Mouse (Mus musculus) thymus, postnatal 10 days (tissue): Measurements from ENCODE around the gene Cubn.

Experiments
- DNase-seq, 2 experiments: peaks; one replicate each; pipeline ENCODE4 v3.0.0; 2021; ENCODE audit warnings: low spot score in 2 of 2

Cubn gene

DNA sequence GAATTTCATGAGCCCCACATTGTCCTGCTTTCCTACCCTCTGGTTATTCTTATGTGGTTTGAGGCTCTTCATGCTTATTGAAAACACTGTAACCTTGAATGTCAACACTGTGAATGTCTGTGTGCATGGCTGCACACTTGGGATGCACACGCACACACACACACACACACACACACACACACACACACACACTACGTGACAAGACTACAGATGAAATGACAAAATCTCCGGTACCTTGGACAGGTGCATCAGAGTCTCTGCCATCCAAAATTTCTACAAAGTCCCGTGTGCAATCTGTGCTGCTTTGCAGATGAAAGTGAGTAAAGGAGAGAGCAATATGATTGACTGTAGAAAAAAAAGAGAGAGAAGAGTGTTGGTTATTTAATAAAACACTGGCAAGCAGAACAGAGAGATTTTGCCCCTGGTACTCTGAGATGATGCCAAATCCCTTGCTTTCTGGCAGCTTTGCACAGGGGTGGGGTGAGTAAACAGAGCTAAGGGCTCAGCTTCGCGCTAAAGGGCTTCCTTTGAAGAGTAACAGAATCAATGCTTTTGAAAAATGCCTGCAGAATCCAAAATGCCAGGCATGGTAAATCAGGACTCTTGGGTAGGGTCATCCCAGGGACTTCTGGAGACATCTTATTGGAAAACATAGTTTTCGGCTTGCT is 133.6 kb downstream of the Cubn start:
- no peak for DNase-seq

DNA sequence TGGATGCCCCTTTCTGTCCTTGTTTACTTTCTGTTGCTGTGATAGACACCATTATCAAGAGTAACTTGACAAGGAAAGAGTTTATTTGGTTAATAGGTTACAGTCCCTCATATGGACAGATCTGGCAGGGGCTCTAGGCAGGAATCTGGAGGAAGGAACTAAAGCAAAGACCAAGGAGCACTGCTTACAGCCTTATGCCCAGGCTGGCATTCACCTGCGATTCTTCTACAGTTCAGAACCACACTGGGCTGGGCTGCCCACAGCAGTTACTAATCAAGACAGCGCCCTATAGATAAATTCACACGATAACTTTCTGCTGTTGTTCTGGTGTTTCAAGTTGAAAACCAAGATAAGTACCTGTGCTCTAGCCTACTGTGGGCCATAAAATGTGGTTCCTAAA is 138.8 kb downstream of the Cubn start:
- DNase-seq, result no peak

DNA sequence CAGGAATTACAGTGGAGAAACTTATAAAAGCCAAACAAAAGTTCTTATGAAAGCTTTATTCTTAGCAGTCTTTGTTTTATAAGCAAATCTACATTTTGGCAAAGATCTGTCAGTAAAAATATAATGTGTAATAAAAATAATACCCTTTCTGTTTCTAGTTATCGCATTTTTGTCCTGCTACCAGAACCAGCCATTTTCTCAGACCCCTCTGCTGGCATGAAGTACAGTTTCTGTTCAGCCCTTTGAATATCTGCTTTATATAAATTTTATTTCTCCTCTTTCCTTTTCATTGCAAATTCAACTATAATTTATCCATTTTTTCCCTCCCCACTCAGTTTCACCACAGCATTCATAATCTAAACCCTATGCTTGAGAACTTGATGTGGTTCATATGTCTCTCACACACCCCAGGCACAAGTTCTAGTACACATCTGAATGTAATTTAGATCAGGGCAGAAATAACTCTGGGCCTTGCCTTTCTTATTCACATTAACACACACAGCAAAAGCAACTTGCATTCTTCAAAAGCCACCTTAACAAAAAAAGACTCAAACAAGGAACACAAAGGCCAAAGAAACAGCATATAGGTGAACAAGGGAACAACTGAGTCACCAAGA is 139.4 kb downstream of the Cubn start:
- DNase-seq, result no peak

DNA sequence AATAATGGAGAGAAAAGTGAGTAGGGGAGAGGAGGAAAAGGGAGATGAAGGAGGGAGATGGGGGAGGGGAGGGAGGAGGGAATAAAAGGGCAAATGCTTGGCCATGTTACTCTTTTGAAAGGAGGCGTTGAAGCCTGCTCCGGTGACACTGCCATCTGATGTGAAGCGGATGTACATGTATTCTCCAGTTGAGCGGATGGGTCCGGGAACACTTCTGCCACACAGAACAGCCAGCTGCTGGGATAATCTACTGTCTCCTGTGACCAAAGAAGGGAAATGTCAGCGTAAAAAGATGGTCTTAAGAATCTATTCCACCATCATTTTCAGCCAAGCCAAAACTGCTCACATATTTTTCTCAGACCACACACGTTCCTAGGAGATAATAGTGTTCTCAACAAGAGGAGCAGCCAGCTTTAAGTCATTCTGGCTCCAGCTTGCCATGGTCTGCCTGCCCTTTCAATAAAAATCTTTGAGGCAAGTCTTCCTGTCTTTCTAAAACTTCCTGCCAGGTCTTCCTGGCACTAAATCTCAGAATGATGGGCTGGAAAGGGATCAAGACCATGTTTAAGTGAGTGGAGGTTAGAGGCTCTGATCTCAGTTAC is 149.2 kb downstream of the Cubn start:
- DNase-seq, result no peak

DNA sequence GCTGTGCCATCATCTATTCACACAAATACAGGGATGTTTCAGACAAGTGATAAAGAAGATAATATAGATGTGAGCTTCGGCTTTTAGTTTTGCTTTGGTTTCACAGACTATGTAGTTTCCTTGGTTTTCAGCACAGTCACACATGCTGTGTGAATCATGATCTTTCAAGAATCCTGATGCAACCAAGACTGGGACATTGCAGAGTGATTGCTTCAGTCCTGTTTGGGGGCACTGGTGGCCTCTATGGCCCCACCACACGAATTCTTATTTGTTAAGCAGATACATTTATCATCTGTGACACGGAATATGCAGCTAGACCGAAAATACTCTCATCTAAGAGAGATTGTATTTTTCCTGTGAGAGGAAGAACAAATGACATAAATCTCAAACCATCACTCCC is 156.2 kb downstream of the Cubn start:
- DNase-seq, result no peak

DNA sequence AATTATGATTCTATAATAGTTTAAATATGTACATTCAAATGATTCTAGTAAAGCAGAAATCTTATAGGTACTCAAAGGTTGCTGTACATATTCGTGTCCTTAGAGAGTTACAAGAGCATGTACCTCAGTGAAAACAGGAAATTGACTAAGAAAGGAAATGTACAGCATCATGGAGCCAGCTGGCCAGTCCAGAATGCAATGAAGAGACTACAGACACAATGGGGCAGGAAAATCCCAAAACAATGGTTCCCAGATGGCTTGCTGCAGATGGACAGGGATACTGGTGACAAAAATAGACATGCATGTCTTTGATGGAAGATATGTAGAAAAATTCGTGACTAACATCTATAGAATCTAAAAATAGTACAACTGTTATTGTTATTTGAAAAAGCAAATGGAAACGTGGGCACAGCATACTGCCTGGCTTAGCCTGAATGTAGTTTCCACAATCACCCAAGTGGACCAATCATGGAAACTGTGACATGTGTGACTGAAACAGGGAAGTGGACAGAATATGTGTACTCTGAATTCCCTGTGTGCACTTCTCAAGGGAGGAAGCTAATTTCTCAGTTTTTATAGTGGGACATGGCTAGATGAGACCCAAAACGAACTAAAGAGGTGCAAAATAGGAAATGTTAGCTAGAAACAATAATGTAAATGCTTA is 161.7 kb downstream of the Cubn start:
- DNase-seq, result no peak

DNA sequence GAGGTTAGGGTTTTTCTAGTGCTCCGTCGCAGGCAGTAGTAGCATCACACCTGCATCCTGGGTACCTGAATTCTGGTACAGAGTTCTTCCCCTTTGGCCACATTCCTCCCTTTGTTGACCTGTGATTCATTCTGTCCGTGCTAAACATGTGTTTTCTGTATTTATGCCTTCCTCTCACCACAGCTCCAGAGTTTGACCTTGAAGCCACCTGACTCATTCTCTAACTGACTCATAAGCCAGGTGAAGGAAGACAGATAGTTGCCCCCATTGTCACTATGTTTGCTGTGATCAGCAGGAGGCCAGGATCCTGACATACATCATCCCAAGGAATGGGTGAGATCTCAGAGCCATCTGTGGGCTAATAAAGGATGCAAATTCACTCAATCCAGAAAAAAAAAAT is 188.2 kb downstream of the Cubn start:
- no peak for DNase-seq

DNA sequence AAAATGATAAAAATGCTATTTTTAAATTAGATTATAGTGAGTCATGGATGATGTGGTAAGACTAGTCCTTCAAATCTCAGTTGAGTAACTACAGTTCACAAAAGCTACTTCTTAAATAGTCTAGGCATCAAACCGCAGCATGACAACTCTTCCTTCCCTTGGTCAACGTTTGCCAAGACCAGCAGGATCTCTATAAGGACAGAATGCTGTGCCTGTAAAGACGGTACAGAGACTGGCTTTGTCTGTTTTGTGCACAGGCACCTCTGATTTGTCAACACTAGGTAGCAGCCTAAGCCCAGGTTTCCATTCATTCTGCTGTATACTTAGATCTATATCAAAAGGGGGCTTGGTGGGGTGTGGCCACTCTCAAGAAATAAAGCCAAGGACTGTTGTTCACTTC is 192.6 kb downstream of the Cubn start:
- no peak for DNase-seq

DNA sequence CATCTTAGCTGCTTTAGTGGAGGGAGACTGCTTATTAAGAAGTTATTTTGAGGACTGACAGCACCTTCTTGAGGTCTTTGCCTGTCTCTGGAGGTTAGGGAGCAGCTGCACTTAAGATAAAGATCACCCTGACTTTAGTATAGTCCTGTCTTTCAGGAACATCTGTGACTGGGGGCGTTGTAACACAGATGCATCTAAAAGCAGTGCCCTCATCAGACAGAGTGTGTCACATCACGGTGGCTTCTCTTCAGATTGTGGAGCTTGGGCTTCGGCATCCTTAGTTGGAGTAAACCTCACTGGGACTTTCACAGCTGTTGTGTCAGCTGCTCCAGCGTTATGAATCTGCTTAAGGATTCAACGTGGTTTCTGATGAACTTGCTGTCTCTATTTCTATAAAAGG is 193.9 kb downstream of the Cubn start:
- peak; percentile 19 to 21 for DNase-seq

DNA sequence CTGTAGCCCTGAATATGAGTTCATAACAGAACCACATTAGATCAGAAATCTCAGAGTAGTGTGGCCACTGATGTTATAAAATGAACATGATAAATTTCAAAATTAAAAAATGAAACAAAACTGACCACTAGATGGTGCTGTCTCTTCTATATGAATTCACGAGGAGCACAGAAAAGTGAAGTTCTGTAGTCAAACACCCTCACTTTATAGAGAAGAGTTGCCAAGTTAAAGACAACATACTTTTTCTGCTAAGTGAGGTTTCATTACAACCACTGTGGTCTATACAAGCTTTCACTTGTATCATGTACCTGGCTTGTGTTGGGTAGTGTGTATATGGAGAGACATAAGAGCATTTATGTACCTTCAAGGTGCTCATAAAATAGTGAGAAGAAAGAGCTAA is 201.0 kb downstream of the Cubn start:
- peak in 1 of 2 experiments; percentile 54 for DNase-seq

DNA sequence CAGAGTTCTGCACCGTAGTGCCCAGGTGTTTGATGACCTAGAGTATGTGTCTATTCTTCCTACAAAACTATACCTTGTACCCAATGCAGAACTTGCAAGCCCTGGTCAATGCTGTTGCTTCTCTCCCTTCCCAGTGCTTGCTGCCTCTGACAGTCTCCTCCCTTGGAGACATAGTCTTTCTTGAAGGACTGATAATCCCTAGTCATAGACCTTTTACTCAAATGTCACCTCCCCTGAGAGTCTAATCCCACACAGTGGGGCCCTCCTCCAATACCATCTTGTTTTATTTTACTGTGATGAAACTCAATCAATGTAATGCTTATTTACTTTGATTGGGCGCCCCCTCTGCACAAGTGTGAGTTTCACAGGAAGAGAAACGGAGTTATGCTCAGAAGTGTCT is 201.5 kb downstream of the Cubn start:
- DNase-seq, result no peak

DNA sequence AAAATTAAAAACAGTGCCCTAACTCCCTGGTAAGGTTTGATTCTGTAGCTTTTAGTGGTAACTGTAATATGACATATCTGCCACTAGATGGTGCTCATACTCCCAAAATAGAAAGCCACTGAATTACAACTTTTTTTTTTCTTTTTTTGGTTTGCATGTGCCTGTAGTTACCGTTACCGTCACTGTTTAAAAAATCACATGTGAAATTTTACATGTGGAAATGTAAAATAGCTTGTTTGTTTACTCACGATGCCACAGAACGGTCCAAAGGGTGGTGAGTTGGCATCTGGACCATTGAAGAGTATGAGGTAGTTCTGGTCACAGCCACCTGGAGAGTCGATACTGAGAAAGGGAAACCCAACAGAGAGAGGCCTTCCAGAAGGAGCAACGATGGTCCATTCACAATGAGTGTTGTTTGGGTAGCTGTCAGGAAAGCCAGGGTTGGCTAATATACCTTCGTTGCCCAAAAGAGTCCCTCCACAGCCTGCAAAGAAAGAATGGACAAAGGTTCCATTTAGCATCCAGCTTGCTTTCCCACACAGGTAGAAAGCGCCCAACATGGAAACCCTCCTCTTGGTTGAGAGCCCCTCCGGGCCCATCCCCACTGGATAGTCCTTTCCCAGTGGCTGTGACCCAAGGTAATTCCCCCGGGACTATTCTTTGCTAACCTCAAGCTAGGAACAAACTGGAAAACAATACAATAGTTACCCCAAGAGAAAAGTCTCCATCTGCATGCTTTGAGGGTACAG is 213.3 kb downstream of the Cubn start:
- no peak for DNase-seq

DNA sequence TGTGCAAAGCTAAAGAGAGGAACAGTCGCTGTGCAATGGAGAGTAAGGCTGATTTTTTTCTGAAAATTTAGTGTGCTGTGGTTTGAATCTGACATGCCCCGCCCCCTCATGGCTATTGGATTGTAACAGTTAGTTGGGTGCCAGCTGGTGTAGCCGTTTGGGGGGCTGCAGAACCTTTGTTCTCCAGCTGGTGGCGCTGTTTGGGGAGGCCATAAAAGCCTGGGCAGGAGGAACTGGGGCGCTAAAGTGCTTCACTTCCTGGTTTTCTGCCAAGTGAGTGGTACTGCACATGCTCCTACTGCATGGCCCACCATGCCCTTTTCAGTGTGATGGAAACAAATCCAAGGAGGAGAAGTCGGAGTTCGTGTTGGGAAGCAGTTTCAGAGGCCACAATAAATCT is 215.7 kb downstream of the Cubn start:
- no peak for DNase-seq

DNA sequence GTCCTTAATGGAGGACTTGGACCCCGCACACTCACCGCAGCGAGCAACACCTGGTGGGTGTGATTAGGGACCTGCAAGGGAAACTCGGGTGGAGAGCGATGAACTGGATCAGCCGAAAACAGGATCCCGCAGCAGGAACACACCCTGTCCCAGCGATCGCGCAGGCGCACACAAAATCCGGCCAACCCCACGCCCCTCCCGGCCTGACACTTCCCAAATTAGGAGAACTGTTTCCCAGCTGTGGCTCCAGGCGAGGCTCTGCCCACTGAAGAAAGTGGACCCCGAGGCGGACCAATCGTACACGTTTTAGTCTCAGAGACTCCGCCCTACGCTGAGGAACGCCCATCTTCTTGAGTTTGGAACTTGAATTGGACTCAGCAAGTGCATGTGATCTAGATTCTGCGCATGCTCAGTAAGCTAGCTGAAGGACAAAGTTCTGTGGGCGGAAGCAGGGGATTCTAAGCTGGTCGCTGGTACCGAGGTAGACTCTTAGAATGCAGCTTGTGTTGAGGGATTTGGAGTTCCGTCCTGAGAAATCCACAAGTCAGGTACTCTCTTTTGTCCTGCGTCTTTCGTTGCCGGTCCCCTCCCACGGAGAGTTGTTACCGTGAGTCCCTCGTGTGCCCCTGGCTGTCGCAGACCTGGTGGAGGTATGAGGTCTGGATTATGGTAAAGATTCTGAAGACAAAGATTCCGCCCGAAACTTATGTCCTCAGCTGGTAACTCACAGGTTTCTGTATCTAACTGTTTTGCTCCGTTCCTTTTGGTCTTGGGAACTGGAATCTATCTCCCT is 220.3 kb downstream of the Cubn start, which contains the start of gene Rsu1:
Gene Rsu1, minus strand, starts transcription at position 251 of the 793 bp plus-strand sequence.
- DNase-seq, result peak; percentile 88 to 91

DNA sequence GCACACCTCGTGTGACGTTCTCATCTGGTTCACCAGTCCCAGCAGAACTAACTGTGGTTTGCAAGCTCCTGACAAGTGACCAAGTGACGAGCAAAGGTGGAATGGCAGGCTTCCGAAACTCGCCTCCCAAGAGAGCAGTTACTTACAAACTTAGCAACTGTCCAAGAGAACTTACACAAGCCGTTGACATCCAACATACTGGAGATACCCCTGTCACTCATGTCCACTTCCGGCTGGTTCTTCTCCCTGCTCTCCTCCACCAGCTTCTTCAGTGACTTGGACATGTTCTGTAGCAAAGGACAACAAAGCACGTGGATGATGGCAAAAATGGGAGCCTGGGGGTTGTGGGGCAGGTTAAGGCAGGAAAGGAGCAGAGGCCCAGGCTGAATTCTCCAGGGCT is 220.9 kb downstream of the Cubn start:
- DNase-seq, result peak in 1 of 2 experiments; percentile 8

DNA sequence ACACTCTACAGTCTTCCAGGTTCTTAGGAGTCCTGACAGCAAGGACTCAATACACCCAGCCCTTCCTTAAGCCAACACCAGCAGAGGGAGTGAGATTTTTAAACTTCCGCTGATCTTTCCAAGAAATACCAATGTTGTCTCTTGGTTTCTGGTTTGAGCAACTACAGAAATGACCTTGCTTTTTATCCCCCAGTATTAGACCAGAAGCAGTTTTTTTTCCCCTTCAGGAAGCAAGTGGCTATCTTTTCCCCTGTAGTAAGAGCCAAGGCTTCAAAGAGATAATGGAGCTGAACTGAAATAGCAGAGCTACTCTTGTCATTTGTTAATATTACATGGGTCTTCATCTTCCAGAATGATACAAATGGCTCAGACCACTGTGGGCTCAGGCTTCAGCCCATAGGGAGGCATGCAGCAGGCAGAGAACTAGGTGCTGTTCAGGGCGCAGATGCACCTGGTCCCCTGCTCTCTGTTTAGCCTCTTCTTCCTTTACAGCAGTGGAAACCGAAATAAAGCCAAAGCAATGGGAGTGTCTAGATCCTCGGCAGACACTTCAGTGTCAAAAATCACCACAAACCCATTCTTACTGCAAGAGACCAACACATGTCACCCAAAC is 222.8 kb downstream of the Cubn start:
- DNase-seq, result no peak

DNA sequence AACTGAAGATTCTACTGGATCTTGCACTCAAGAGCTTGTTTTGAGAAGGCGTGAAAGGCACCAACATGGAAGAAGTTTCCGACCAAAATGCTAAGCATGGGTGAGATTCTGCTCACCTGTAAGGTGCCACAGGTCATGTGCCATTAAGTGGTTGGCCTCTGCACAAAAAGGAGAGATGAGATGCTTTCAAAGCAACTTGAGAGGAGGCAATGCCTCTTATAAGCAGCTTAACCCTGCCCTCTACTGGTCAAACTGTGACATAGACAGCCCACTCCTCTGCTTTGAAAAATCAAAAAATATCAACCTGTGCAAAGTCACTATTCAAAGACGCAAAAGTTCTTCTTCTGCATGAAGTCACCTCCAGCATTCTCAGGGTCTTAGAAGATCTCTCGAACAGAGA is 226.7 kb downstream of the Cubn start:
- DNase-seq, result peak in 1 of 2 experiments; percentile 42

DNA sequence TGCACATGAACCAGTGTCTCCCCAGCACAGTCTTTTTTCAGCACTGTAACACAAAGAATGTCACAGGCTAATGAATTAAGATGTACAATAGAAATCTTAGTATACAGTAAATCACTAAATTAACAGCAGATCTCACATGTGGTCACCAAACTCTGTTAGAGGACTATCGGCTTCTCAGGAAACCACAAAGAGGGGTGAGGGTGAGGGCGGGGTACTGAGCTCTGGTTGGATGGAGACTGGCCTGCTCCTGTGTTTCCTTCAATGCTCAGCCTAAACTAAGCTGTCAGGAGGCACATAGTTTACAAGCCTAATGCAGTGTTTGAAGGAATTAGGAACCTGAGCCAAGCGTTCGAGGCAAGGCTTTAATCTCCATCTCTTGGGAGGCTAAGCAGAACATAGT is 228.5 kb downstream of the Cubn start:
- DNase-seq, result no peak

DNA sequence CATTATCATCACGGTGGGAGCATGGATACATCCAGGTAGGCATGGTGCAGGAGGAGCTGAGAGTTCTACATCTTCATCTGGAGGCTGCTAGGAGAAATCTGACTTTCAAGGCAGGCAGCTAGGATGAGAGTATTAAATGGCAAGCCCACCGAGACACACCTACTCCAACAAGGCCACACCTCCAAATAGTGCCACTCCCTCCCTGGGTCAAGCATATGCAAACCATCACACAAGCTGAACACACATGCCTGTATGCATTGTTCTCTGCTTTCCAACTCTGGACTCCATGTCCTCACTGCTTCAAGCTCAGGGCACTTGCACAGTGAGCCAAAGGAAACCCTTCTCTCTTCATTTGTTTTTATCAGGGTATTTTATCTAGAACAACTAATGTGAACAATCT is 233.0 kb downstream of the Cubn start:
- no peak for DNase-seq

DNA sequence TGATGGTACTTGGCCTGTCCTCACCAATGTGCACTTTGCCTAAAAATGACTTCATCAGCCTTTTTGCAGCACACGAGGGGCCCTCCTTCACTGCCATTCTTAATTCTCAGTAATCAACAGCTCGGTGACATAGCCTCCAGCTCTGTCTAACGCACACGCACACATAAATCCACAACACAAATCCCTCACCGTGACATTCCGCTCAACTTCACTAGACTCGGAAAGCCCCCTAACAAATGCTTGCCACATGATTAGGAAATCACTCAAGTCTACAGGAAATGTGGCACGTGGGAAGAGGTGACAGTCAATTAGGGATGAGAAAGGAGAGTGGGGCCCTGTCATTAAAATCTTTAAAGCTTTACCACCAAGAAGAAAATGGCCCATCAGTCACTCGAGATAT is 250.9 kb downstream of the Cubn start:
- DNase-seq, result no peak
